Mouse (Mus musculus): ENCODE measurements at regions not wholly inside any gene's neighbourhood (a gene's known extent, or its start where the extent isn't known, plus 50 kb on each side); places are given as distances from the start of the nearest gene placed in this dataset. TPM values are rescaled to one million over a fixed set of nuclear protein-coding genes. Genes with fewer than 3 reads are reported as not detected.

MicroRNAs encoded in the stretch of these regions (microRNA counts, 519-probe panel; counts per million panel counts)
- microRNA mmu-miR-1193 = 2,061 counts per million, percentile 25 among the panel's probes with 10 or more counts
- microRNA mmu-miR-1197 = 2,284 counts per million, percentile 37 among the panel's probes with 10 or more counts
- 2,825 counts per million, percentile 68 among the panel's probes with 10 or more counts for microRNA mmu-miR-134
- 3,429 counts per million, percentile 84 among the panel's probes with 10 or more counts for microRNA mmu-miR-154
- not detected for microRNA mmu-miR-299
- 3,172 counts per million, percentile 76 among the panel's probes with 10 or more counts for microRNA mmu-miR-300
- microRNA mmu-miR-3072 = not detected
- 2,839 counts per million, percentile 69 among the panel's probes with 10 or more counts for microRNA mmu-miR-323-3p
- microRNA mmu-miR-323-5p = 2,297 counts per million, percentile 40 among the panel's probes with 10 or more counts
- 3,672 counts per million, percentile 88 among the panel's probes with 10 or more counts for microRNA mmu-miR-329
- microRNA mmu-miR-369-3p = 3,526 counts per million, percentile 86 among the panel's probes with 10 or more counts
- microRNA mmu-miR-369-5p = 2,644 counts per million, percentile 59 among the panel's probes with 10 or more counts
- 3,255 counts per million, percentile 79 among the panel's probes with 10 or more counts for microRNA mmu-miR-376a
- microRNA mmu-miR-376b = 3,339 counts per million, percentile 82 among the panel's probes with 10 or more counts
- microRNA mmu-miR-376c = 3,325 counts per million, percentile 81 among the panel's probes with 10 or more counts
- 3,519 counts per million, percentile 85 among the panel's probes with 10 or more counts for microRNA mmu-miR-377
- microRNA mmu-miR-379 = 2,582 counts per million, percentile 56 among the panel's probes with 10 or more counts
- 1,076 counts per million, percentile 4 among the panel's probes with 10 or more counts for microRNA mmu-miR-380-3p
- microRNA mmu-miR-380-5p = 1,950 counts per million, percentile 20 among the panel's probes with 10 or more counts
- 3,116 counts per million, percentile 74 among the panel's probes with 10 or more counts for microRNA mmu-miR-381
- 3,234 counts per million, percentile 79 among the panel's probes with 10 or more counts for microRNA mmu-miR-382
- microRNA mmu-miR-409-3p = 1,645 counts per million, percentile 10 among the panel's probes with 10 or more counts
- microRNA mmu-miR-409-5p = 2,457 counts per million, percentile 49 among the panel's probes with 10 or more counts
- 3,297 counts per million, percentile 81 among the panel's probes with 10 or more counts for microRNA mmu-miR-410
- 2,471 counts per million, percentile 50 among the panel's probes with 10 or more counts for microRNA mmu-miR-411
- 1,860 counts per million, percentile 15 among the panel's probes with 10 or more counts for microRNA mmu-miR-412
- microRNA mmu-miR-453 = not detected
- 2,263 counts per million, percentile 35 among the panel's probes with 10 or more counts for microRNA mmu-miR-485
- 2,880 counts per million, percentile 70 among the panel's probes with 10 or more counts for microRNA mmu-miR-487b
- not detected for microRNA mmu-miR-494
- 3,089 counts per million, percentile 74 among the panel's probes with 10 or more counts for microRNA mmu-miR-495
- 819 counts per million, percentile 3 among the panel's probes with 10 or more counts for microRNA mmu-miR-496
- 2,839 counts per million, percentile 69 among the panel's probes with 10 or more counts for microRNA mmu-miR-539
- 2,853 counts per million, percentile 70 among the panel's probes with 10 or more counts for microRNA mmu-miR-541
- 2,853 counts per million, percentile 69 among the panel's probes with 10 or more counts for microRNA mmu-miR-543
- not detected for microRNA mmu-miR-544
- 2,138 counts per million, percentile 28 among the panel's probes with 10 or more counts for microRNA mmu-miR-654-3p
- not detected for microRNA mmu-miR-654-5p
- microRNA mmu-miR-666-3p = 1,874 counts per million, percentile 16 among the panel's probes with 10 or more counts
- microRNA mmu-miR-666-5p = not detected
- 2,166 counts per million, percentile 29 among the panel's probes with 10 or more counts for microRNA mmu-miR-667
- microRNA mmu-miR-668 = 2,297 counts per million, percentile 39 among the panel's probes with 10 or more counts
- microRNA mmu-miR-679 = not detected
- not detected for microRNA mmu-miR-758
- 1,853 counts per million, percentile 15 among the panel's probes with 10 or more counts for microRNA mmu-miR-882

Small RNA genes in the stretch of these regions (microRNA-seq; reads per million reads assigned to microRNA genes)
- gene Gm24321 (not detected), gene Gm25252 (not detected), gene Gm25750 (not detected), gene Gm27379 (not detected), gene Gm44322 (not detected), gene Mir1193 (670 reads per million, percentile 73 among the genes with 10 or more reads in this experiment), gene Mir1197 (2.1 reads per million, percentile 2 among the genes with 10 or more reads in this experiment), gene Mir134 (675 reads per million, percentile 74 among the genes with 10 or more reads in this experiment), gene Mir154 (675 reads per million, percentile 74 among the genes with 10 or more reads in this experiment), gene Mir299a (not detected), gene Mir299b (not detected), gene Mir300 (350 reads per million, percentile 68 among the genes with 10 or more reads in this experiment), gene Mir3072 (17.6 reads per million, percentile 31 among the genes with 10 or more reads in this experiment), gene Mir323 (223 reads per million, percentile 60 among the genes with 10 or more reads in this experiment), gene Mir329 (191 reads per million, percentile 58 among the genes with 10 or more reads in this experiment), gene Mir369 (4,124 reads per million, percentile 90 among the genes with 10 or more reads in this experiment), gene Mir376a (not detected), gene Mir376b (155 reads per million, percentile 56 among the genes with 10 or more reads in this experiment), gene Mir376c (418 reads per million, percentile 70 among the genes with 10 or more reads in this experiment), gene Mir377 (64.1 reads per million, percentile 45 among the genes with 10 or more reads in this experiment), gene Mir379 (3,669 reads per million, percentile 90 among the genes with 10 or more reads in this experiment), gene Mir380 (not detected), gene Mir381 (2,063 reads per million, percentile 83 among the genes with 10 or more reads in this experiment), gene Mir382 (2,778 reads per million, percentile 87 among the genes with 10 or more reads in this experiment), gene Mir409 (not detected), gene Mir410 (57.8 reads per million, percentile 44 among the genes with 10 or more reads in this experiment), gene Mir411 (8,648 reads per million, percentile 95 among the genes with 10 or more reads in this experiment), gene Mir412 (76.3 reads per million, percentile 47 among the genes with 10 or more reads in this experiment), gene Mir453 (not detected), gene Mir485 (206 reads per million, percentile 60 among the genes with 10 or more reads in this experiment), gene Mir487b (7,122 reads per million, percentile 94 among the genes with 10 or more reads in this experiment), gene Mir494 (225 reads per million, percentile 61 among the genes with 10 or more reads in this experiment), gene Mir495 (55.9 reads per million, percentile 43 among the genes with 10 or more reads in this experiment), gene Mir496a (101 reads per million, percentile 49 among the genes with 10 or more reads in this experiment), gene Mir539 (not detected), gene Mir541 (2,471 reads per million, percentile 85 among the genes with 10 or more reads in this experiment), gene Mir543 (366 reads per million, percentile 69 among the genes with 10 or more reads in this experiment), gene Mir544 (1.3 reads per million), gene Mir654 (not detected), gene Mir666 (27.3 reads per million, percentile 37 among the genes with 10 or more reads in this experiment), gene Mir667 (143 reads per million, percentile 55 among the genes with 10 or more reads in this experiment), gene Mir668 (42.9 reads per million, percentile 39 among the genes with 10 or more reads in this experiment), gene Mir679 (71.9 reads per million, percentile 46 among the genes with 10 or more reads in this experiment), gene Mir758 (6.9 reads per million, percentile 21 among the genes with 10 or more reads in this experiment), gene Mir882 (not detected)

Data from heart, embryonic 15.5 days (tissue).